Mouse (Mus musculus) limb, embryonic 14.5 days (tissue): ENCODE measurements around the gene Pamr1. TPM values are rescaled to one million over a fixed set of nuclear protein-coding genes. Genes with fewer than 3 reads are reported as not detected.

Source experiments
- ATAC-seq: fragments of 200-750 bp; cut with Nextera tagmentation; 2 replicates; pipeline ENCODE4 v1.8.0; 2017; ENCODE audit warnings: low read depth, moderate number of reproducible peaks, moderate TSS enrichment; ENCODE audit not compliant: low FRiP score
- DNase-seq: peaks from one replicate; pipeline ENCODE4 v3.0.0-alpha.2; 2015; ENCODE audit warnings: low spot score
- H3K27ac ChIP-seq: fragments of 300-500 bp; sonication (generic); replicated peaks from 2 replicates; pipeline ENCODE4 v1.5.1; 2014; ENCODE audit warnings: low read depth, mild to moderate bottlenecking, low read length, moderate library complexity, mixed read lengths
- H3K27me3 ChIP-seq: fragments of 300-500 bp; sonication (generic); 2 replicates; pipeline ENCODE4 v1.6.1; 2014; ENCODE audit warnings: low read length, mixed read lengths; ENCODE audit not compliant: control insufficient read depth, insufficient read depth
- H3K36me3 ChIP-seq: fragments of 300-500 bp; sonication (generic); 2 replicates; pipeline ENCODE4 v1.6.1; 2014; ENCODE audit warnings: mild to moderate bottlenecking, low read length, moderate library complexity, mixed read lengths; ENCODE audit not compliant: control insufficient read depth, insufficient read depth
- H3K4me1 ChIP-seq: fragments of 300-500 bp; sonication (generic); 2 replicates; pipeline ENCODE4 v1.6.1; 2014; ENCODE audit warnings: antibody characterized with exemption, low read length, mixed read lengths; ENCODE audit not compliant: control insufficient read depth, insufficient read depth
- H3K4me2 ChIP-seq: fragments of 300-500 bp; sonication (generic); replicated peaks from 2 replicates; pipeline ENCODE4 v1.6.1; 2014; ENCODE audit warnings: low read depth, mild to moderate bottlenecking, low read length, moderate library complexity; ENCODE audit not compliant: severe bottlenecking
- H3K4me3 ChIP-seq: fragments of 300-500 bp; sonication (generic); replicated peaks from 2 replicates; pipeline ENCODE4 v1.5.1; 2014; ENCODE audit warnings: low read length
- H3K9ac ChIP-seq: fragments of 300-500 bp; sonication (generic); 2 replicates; pipeline ENCODE4 v1.6.1; 2014; ENCODE audit warnings: mild to moderate bottlenecking, low read depth, low read length, moderate library complexity; ENCODE audit not compliant: severe bottlenecking
- H3K9me3 ChIP-seq: fragments of 300-500 bp; sonication (generic); 2 replicates; pipeline ENCODE4 v1.6.1; 2016; ENCODE audit warnings: low read length; ENCODE audit not compliant: control insufficient read depth
- POLR2A ChIP-seq: fragments of 200-500 bp; IDR thresholded peaks from 2 replicates; pipeline ENCODE4 v1.8.0; 2012; ENCODE audit warnings: inconsistent platforms, mild to moderate bottlenecking, moderate library complexity, borderline replicate concordance; ENCODE audit not compliant: insufficient read depth, insufficient read length; ENCODE audit errors: extremely low read depth
- WGBS: fragments of 180-500 bp; shearing (Covaris S2); extraction: QIAGEN DNeasy Blood & Tissue Kit; methylation state at CpG from one replicate; pipeline ENCODE4 v1.1.7; 2014; 5-methylcytosine and 5-hydroxymethylcytosine counted together
- polyA plus RNA-seq, 2 experiments: library from polyadenylated mRNA; depleted of rRNA in 1 of 2; stranded (reverse) in 1 of 2; unstranded in 1 of 2; fragments of >200 nt; fragmentation: Nextera tagmentation in 1 of 2; extraction: Ambion mirVana in 1 of 2; gene quantifications; 2 replicates each; pipeline versions ENCODE4 v1.2.1 to v1.2.3; 2012 to 2014

The Pamr1 gene
- polyA plus RNA-seq, 2 experiments, result 58.9 to 70.8 TPM

- Histone ChIP-seq H3K4me1 (no peaks in the 10 kb centered on the region), H3K9ac (no peak overlapping the region), H3K4me3 (no peak overlapping the region), H3K27ac (no peak overlapping the region), H3K27me3 (no peaks in the 10 kb centered on the region), H3K9me3 (no peaks in the 10 kb centered on the region), H3K36me3 (no peaks in the 10 kb centered on the region), H3K4me2 (no peak overlapping the region)
- ATAC-seq, result no peak
- WGBS, result 97% methylated on average over 1 of the region's 1 CpGs
- TF ChIP-seq POLR2A, result no peak
- DNase-seq, result no peak
These were observed 74.7 kb downstream of the Pamr1 start for GRCm38 (mm10) chr2:102624538-102624937.

GRCm38 (mm10) chr2:102632361-102632760, 82.5 kb downstream of the Pamr1 start:
- Histone ChIP-seq H3K4me1 (no peaks in the 10 kb centered on the region), H3K4me2 (no peak overlapping the region), H3K27me3 (no peaks in the 10 kb centered on the region), H3K9ac (no peak overlapping the region), H3K36me3 (no peaks in the 10 kb centered on the region), H3K4me3 (no peak overlapping the region), H3K9me3 (no peaks in the 10 kb centered on the region), H3K27ac (no peak overlapping the region)
- TF ChIP-seq POLR2A, result no peak
- 91% methylated on average over 4 of the region's 4 CpGs for WGBS
- ATAC-seq (no peak), DNase-seq (no peak)

GRCm38 (mm10) chr2:102634010-102634409, 84.2 kb downstream of the Pamr1 start:
- no peak overlapping the region for H3K4me3 ChIP-seq
- no peak overlapping the region for H3K4me2 ChIP-seq
- no peak overlapping the region for H3K27ac ChIP-seq
- no peak overlapping the region for H3K9ac ChIP-seq
- H3K36me3 ChIP-seq, result no peaks in the 10 kb centered on the region
- H3K27me3 ChIP-seq, result no peaks in the 10 kb centered on the region
- no peaks in the 10 kb centered on the region for H3K9me3 ChIP-seq
- ATAC-seq (no peak), DNase-seq (no peak)
- 89% methylated on average over 1 of the region's 1 CpGs for WGBS
- no peak for TF ChIP-seq POLR2A
- H3K4me1 ChIP-seq, result no peaks in the 10 kb centered on the region

GRCm38 (mm10) chr2:102635523-102636060, 85.8 kb downstream of the Pamr1 start:
- no peak for TF ChIP-seq POLR2A
- Histone ChIP-seq H3K4me2 (no peak overlapping the region), H3K4me1 (no peaks in the 10 kb centered on the region), H3K27me3 (no peaks in the 10 kb centered on the region), H3K9me3 (no peaks in the 10 kb centered on the region), H3K4me3 (no peak overlapping the region), H3K9ac (no peak overlapping the region), H3K36me3 (no peaks in the 10 kb centered on the region), H3K27ac (no peak overlapping the region)
- no peak for DNase-seq
- 75% methylated on average over 3 of the region's 3 CpGs for WGBS
- no peak for ATAC-seq

- H3K9me3 ChIP-seq, result no peaks in the 10 kb centered on the region
- no peak for DNase-seq
- H3K27ac ChIP-seq, result no peak overlapping the region
- H3K4me3 ChIP-seq, result no peak overlapping the region
- no peak for TF ChIP-seq POLR2A
- no peak for ATAC-seq
- H3K27me3 ChIP-seq, result no peaks in the 10 kb centered on the region
- H3K4me2 ChIP-seq, result no peak overlapping the region
- H3K9ac ChIP-seq, result no peak overlapping the region
- no peaks in the 10 kb centered on the region for H3K36me3 ChIP-seq
- H3K4me1 ChIP-seq, result no peaks in the 10 kb centered on the region
- 90% methylated on average over 7 of the region's 7 CpGs for WGBS
These were observed 86.3 kb downstream of the Pamr1 start for GRCm38 (mm10) chr2:102636116-102636600.
